Mouse (Mus musculus): ENCODE measurements at regions not wholly inside any gene's neighbourhood (a gene's known extent, or its start where the extent isn't known, plus 50 kb on each side); places are given as distances from the start of the nearest gene placed in this dataset.
A peak's percentile ranks its signal among the peaks of the same experiment; 100 is the strongest.

DNA sequence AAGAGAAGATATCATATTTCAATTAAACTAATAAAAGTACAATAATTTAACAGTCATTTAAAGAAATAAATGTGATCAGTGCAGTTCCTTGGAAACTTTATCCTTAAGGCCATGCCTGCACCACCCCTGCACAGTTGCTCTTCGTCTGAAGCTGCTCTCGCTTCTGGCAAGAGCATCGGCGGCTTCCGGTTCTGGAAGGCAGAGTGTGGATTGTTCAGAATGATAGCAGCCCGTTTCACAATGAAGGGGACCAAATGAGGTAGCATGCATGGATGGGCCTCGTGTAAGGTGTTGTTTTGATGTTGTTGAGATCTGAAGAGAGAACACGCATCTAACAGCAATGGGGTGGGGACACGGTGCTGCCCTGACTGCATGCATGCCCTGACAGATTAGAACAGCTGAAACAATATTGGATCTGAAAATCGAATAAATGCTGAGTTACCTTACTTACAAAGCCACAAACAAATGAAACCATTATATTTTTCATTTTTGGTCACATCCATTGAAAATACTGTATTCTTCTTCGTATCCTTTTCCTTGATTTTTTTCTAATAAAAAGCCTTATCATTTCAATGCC lies 154.3 kb downstream of the Fam198b start:
- Histone ChIP-seq H3K9me3 (replicated peaks) (no peaks in the 10 kb centered on the region), H3K4me1 (replicated peaks) (no peaks in the 10 kb centered on the region), H3K27ac (replicated peaks) (no peak overlapping the region), H3K4me2 (no peak overlapping the region), H3K4me3 (replicated peaks) (no peak overlapping the region), H3K36me3 (replicated peaks) (no peaks in the 10 kb centered on the region), H3K9ac (no peak overlapping the region), H3K27me3 (no peaks in the 10 kb centered on the region)
- ATAC-seq (ENCODE audit: insufficient read depth) = no peak
- 64% methylated on average over 11 of the region's 11 CpGs for WGBS (ENCODE audit: insufficient replicate concordance)

DNA sequence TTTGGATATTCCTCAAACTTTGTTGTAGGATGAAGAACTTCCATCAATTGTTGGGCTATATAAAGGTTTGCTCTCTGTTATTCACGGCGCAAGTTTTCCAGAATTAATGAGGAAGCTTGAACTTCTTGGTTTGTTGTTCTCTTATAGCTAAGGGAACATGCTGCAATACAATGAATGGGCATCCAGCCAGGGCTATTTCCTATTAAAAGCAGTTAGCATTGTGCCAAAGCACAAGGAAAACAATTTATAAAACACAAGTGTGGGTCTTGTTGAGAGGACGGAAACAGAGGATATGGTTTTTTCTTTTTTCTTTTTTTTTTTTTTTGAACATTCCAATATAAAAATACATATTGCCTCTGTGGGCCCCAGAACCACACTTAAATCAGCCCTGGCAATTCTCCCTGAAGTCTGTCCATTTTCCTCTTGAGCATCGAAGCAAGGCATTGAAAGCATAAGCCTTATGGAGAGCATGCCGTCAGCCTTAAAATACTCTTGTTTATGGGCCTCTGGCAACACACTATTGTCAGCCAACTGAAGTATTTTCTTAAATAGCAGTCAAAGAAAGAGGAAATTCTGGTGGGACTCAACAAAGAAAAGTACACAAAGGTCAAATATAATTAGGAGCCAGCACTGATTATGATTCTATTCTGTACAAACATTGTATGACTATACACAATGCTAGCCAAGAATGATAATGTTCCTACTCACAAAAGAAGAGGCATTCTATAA lies 158.6 kb downstream of the Fam198b start:
- Histone ChIP-seq H3K9me3 (replicated peaks) (no peaks in the 10 kb centered on the region), H3K4me1 (replicated peaks) (no peaks in the 10 kb centered on the region), H3K27me3 (no peaks in the 10 kb centered on the region), H3K36me3 (replicated peaks) (no peaks in the 10 kb centered on the region), H3K4me2 (no peak overlapping the region), H3K4me3 (replicated peaks) (no peak overlapping the region), H3K9ac (no peak overlapping the region), H3K27ac (replicated peaks) (no peak overlapping the region)
- WGBS (ENCODE audit: insufficient replicate concordance) = 56% methylated on average over 5 of the region's 5 CpGs
- ATAC-seq (ENCODE audit: insufficient read depth) = no peak

DNA sequence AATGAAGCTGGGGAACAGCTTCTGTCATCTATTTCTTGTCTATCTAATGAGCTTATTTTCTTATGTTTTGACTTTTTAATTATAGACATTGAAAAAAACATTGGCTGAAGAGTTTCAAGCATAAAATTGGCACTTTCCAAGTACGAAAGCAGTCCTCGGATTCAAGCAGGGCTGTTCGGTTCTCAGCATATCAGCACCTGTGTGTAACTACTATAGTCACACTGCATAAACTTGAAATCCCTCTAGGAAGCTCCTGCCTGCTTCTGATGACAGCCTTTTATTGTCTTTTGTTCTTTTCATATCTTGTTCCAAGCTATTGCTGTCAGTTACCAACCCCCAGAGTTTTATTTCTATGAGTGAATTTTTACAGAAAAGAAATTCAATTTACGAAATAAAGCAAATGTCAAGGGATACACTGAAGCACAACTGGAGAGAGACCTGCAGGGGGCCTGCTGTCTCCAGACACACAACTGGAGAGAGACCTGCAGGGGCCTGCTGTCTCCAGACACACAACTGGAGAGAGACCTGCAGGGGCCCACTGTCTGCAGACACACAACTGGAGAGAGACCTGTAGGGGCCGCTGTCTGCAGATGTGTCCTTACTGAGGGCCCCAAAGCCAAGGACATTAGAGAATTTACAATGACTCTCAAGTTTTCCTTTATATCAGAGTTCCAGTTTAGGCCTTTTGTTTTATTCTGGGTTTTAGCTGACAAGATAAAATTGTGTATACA lies 165.3 kb downstream of the Fam198b start:
- peaks cover 2% of the 10 kb centered on the region; the same call in 1 of the 2 replicates for H3K4me1 ChIP-seq (replicated peaks)
- H3K36me3 ChIP-seq (replicated peaks) = no peaks in the 10 kb centered on the region
- H3K27ac ChIP-seq (replicated peaks) = no peak overlapping the region
- no peaks in the 10 kb centered on the region for H3K27me3 ChIP-seq
- H3K9me3 ChIP-seq (replicated peaks) = no peaks in the 10 kb centered on the region
- no peak for ATAC-seq (ENCODE audit: insufficient read depth)
- 75% methylated on average over 5 of the region's 5 CpGs for WGBS (ENCODE audit: insufficient replicate concordance)
- no peak overlapping the region for H3K4me3 ChIP-seq (replicated peaks)
- H3K4me2 ChIP-seq = no peak overlapping the region
- H3K9ac ChIP-seq = no peak overlapping the region

DNA sequence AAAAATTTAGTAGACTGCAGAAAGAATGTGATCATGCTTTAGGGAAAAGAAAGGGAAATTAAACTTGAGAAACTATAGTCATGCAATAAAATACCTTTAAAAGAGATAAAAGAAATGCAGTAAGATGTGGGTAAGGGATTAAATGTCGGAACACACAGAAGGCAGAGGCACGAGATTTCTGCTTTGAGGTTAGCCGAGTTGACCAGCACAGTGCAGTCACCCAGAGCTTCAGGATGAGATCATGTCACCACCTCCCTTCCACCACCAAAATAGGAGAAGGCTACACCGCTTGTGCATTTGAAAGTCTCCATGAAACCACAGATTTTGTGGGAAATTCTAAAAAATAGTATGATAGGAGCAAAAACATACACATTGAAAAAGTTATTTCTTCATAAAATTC lies 166.6 kb downstream of the Fam198b start:
- no peak overlapping the region for H3K9ac ChIP-seq
- no peaks in the 10 kb centered on the region for H3K27me3 ChIP-seq
- H3K27ac ChIP-seq (replicated peaks) = no peak overlapping the region
- H3K4me3 ChIP-seq (replicated peaks) = no peak overlapping the region
- no peaks in the 10 kb centered on the region for H3K36me3 ChIP-seq (replicated peaks)
- no peaks in the 10 kb centered on the region for H3K9me3 ChIP-seq (replicated peaks)
- 47% methylated on average over 4 of the region's 4 CpGs for WGBS (ENCODE audit: insufficient replicate concordance)
- peaks cover 2% of the 10 kb centered on the region; the same call in 1 of the 2 replicates for H3K4me1 ChIP-seq (replicated peaks)
- no peak overlapping the region for H3K4me2 ChIP-seq
- ATAC-seq (ENCODE audit: insufficient read depth) = no peak

DNA sequence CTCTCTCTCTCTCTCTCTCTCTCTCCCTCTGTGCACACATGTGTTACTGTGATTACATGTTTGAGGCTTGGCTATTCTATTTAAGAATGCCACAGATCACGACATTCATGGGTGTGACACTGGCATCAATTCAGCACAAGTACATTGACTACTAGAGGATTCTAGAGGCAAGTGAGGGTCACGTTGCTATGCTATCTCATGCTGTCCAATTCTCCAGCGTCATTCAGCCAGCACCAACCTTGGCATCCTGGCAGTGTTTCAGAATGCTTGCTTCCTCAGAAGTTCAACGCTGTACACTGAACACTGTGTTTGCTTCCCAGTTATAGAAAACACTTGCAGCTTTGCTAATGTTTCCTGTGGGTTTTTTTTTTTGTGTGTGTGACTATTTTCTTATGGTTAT lies 167.6 kb downstream of the Fam198b start:
- 22% methylated on average over 4 of the region's 4 CpGs for WGBS (ENCODE audit: insufficient replicate concordance)

DNA sequence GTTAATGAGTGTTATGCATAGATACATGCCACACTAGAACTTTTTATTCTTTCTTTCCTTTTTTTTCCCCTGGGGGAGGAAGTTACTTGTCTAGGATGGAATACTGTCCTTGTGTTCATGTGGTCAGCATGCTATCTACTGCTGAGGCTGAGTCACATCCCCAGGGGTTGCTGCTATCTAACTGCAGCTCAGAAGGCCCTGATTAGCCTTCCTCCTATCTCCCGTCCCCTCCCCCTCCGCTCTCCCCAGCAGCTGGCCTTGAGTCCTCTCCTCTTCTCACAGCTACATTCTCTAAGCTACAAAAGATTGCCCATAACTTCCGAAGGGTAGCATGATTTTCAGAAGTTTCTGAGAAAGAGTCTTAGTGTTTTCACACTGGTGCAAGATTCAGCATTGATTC lies 168.5 kb downstream of the Fam198b start:
- no peak overlapping the region for H3K27ac ChIP-seq (replicated peaks)
- H3K9ac ChIP-seq = no peak overlapping the region
- 6% methylated on average over 3 of the region's 3 CpGs for WGBS (ENCODE audit: insufficient replicate concordance)
- no peak overlapping the region for H3K4me2 ChIP-seq
- H3K4me1 ChIP-seq (replicated peaks) = peaks cover 2% of the 10 kb centered on the region; the same call in 1 of the 2 replicates
- no peaks in the 10 kb centered on the region for H3K36me3 ChIP-seq (replicated peaks)
- ATAC-seq (ENCODE audit: insufficient read depth) = peak; percentile 52; the same call in 1 of the 2 replicates
- no peaks in the 10 kb centered on the region for H3K27me3 ChIP-seq
- no peak overlapping the region for H3K4me3 ChIP-seq (replicated peaks)
- no peaks in the 10 kb centered on the region for H3K9me3 ChIP-seq (replicated peaks)

More for the DNA sequence above, 167.6 kb downstream of the Fam198b start:
- Histone ChIP-seq H3K4me3 (replicated peaks) (no peak overlapping the region), H3K36me3 (replicated peaks) (no peaks in the 10 kb centered on the region), H3K4me2 (no peak overlapping the region), H3K9me3 (replicated peaks) (no peaks in the 10 kb centered on the region), H3K27ac (replicated peaks) (no peak overlapping the region), H3K27me3 (no peaks in the 10 kb centered on the region), H3K4me1 (replicated peaks) (peaks cover 2% of the 10 kb centered on the region; the same call in 1 of the 2 replicates), H3K9ac (no peak overlapping the region)
- ATAC-seq (ENCODE audit: insufficient read depth) = no peak

DNA sequence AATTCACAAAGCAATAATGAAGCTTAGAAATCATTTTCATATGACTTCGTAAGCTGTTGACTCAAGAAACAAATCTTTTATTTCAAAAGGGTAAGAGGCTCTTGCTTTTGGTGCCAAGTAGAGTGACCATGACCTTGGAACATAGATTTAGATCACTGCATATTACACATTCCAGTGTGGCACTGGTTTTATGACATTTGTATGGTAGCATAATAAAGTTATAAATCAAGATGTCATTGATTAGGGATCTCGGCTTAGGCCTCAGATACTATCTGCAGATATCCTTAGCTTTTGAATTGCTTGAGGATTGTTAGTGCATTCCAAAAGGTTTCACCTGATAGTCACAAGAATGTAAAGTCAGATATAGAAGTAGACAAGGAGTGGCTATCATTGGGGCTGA lies 169.1 kb downstream of the Fam198b start:
- 69% methylated on average over 2 of the region's 2 CpGs for WGBS (ENCODE audit: insufficient replicate concordance)
- H3K36me3 ChIP-seq (replicated peaks) = no peaks in the 10 kb centered on the region
- H3K4me2 ChIP-seq = no peak overlapping the region
- no peaks in the 10 kb centered on the region for H3K27me3 ChIP-seq
- no peak overlapping the region for H3K9ac ChIP-seq
- no peaks in the 10 kb centered on the region for H3K9me3 ChIP-seq (replicated peaks)
- peaks cover 2% of the 10 kb centered on the region; the same call in 1 of the 2 replicates for H3K4me1 ChIP-seq (replicated peaks)
- no peak overlapping the region for H3K4me3 ChIP-seq (replicated peaks)
- no peak overlapping the region for H3K27ac ChIP-seq (replicated peaks)
- no peak for ATAC-seq (ENCODE audit: insufficient read depth)

DNA sequence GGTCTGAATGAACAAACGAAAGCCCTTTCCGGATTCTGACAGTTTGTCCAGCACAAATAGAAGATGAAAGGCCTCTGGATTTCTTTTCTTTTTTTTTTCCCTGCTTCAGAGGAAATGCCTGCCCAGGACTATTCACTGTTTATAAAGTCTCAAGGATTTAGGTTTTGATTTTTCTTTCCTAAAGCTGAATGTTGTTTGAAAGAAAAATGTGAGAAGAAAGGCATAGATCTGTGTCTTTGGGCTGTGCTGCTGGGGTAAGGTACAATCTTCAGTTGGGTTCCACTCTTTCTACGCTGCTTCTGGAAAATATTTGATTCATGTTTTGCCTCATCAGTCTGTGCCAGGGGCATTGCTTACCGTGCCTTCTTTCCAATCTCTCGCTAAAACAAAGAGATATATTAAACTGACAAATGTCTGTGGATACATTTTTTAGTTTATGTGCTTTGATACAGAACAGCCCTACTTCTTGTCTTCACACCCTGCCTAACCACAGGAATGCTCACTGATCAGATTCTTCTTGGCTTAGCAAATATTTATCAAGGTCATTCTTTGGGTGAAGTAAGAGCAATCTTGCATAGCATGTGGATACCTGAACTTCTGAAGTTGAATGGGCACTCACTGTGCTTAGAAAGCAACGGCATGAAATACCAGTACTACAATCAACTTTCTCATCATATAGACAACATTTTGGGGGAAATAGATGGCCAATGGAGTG lies 172.5 kb downstream of the Fam198b start:
- Histone ChIP-seq H3K36me3 (replicated peaks) (no peaks in the 10 kb centered on the region), H3K4me2 (peak overlapping the region; percentile 12; the same call in 1 of the 2 replicates), H3K27me3 (no peaks in the 10 kb centered on the region), H3K9me3 (replicated peaks) (no peaks in the 10 kb centered on the region), H3K4me1 (replicated peaks) (peaks cover 2% of the 10 kb centered on the region; the same call in 1 of the 2 replicates), H3K9ac (no peak overlapping the region), H3K4me3 (replicated peaks) (no peak overlapping the region), H3K27ac (replicated peaks) (no peak overlapping the region)
- 62% methylated on average over 6 of the region's 6 CpGs for WGBS (ENCODE audit: insufficient replicate concordance)
- ATAC-seq (ENCODE audit: insufficient read depth) = no peak

DNA sequence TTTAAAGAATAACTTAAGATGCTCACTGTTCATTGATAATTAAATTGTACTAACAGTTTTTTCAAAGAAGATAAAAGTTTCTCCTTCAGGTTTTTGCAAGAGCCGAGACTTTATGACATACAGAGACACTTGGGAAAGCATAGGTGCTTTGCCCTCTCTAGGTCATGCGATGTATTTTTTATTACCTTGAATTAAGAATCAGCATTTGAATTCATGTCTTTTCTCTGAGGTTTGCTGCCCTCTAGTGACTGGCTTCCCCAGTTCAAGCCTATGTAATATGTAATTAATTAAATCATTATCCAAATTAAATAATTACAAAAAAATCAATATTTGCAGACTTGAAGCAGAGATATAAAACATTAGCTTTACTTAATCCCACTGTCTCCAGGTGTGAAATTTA lies 174.4 kb downstream of the Fam198b start:
- Histone ChIP-seq H3K4me1 (replicated peaks) (no peaks in the 10 kb centered on the region), H3K27ac (replicated peaks) (no peak overlapping the region), H3K9me3 (replicated peaks) (no peaks in the 10 kb centered on the region), H3K27me3 (no peaks in the 10 kb centered on the region), H3K9ac (no peak overlapping the region), H3K4me3 (replicated peaks) (no peak overlapping the region), H3K36me3 (replicated peaks) (no peaks in the 10 kb centered on the region), H3K4me2 (no peak overlapping the region)
- WGBS (ENCODE audit: insufficient replicate concordance) = 29% methylated on average over 2 of the region's 2 CpGs
- ATAC-seq (ENCODE audit: insufficient read depth) = no peak

DNA sequence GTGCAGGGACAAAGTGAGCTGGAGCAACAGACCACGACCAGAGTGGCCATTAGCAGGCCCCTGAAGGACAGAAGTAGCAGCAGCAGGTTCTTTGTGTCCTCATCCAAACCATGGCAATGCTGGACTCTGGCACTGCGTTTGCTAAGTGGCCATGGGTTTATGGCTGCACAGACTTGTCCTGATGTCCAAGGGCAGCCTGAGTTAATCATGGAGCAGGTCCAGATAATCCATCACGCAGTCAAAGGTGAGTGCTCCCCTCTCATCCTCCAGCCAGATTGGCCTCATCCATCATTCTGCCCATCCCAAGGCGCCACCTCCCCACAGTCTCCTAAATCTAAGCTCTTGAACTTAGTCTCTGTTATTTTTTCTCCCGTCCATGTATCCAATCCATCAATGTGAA lies 186.4 kb downstream of the Fam198b start:
- 56% methylated on average over 5 of the region's 5 CpGs for WGBS (ENCODE audit: insufficient replicate concordance)
- H3K9me3 ChIP-seq (replicated peaks) = no peaks in the 10 kb centered on the region
- no peaks in the 10 kb centered on the region for H3K4me1 ChIP-seq (replicated peaks)
- H3K27ac ChIP-seq (replicated peaks) = no peak overlapping the region
- no peaks in the 10 kb centered on the region for H3K36me3 ChIP-seq (replicated peaks)
- H3K27me3 ChIP-seq = no peaks in the 10 kb centered on the region
- H3K4me3 ChIP-seq (replicated peaks) = no peak overlapping the region
- H3K9ac ChIP-seq = no peak overlapping the region
- ATAC-seq (ENCODE audit: insufficient read depth) = no peak
- H3K4me2 ChIP-seq = no peak overlapping the region

Data from liver, embryonic 15.5 days (tissue).